Mouse (Mus musculus) ES-E14 (cell line): Measurements from ENCODE around the gene Pdzd3.

ENCODE experiments used
- MAFK ChIP-seq: IDR thresholded peaks from 2 replicates; pipeline ENCODE4 v1.6.1; 2014; ENCODE audit warnings: mild to moderate bottlenecking, low read depth, low read length, inconsistent platforms; ENCODE audit not compliant: insufficient read depth
- ZNF384 ChIP-seq: IDR thresholded peaks from 2 replicates; pipeline ENCODE4 v1.6.1; 2012; ENCODE audit warnings: low read depth, low read length, inconsistent platforms

DNA sequence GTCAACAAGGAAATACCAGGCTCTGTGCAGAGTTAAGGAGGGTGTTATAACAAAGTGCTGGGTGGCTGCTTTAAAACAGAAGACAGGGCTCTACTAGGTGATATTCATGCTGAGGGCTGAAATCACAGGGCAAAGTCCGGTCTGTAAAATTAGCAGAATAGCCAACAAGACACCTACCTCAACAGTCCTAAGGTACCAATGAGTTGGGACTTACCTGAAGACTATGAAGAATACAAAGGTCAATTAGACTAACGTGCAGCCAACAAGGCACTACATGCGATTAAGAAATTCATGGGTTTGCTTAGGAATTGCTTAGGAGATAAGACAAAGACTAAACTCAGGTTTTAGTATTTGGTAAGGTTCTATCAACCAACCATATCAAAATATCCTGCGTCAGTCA lies 41.9 kb downstream of the Pdzd3 start:
- TF ChIP-seq ZNF384 (no peak), MAFK (no peak)
